9 mouse cellular contexts compared by ENCODE assay signal in the genomic region with DNA sequence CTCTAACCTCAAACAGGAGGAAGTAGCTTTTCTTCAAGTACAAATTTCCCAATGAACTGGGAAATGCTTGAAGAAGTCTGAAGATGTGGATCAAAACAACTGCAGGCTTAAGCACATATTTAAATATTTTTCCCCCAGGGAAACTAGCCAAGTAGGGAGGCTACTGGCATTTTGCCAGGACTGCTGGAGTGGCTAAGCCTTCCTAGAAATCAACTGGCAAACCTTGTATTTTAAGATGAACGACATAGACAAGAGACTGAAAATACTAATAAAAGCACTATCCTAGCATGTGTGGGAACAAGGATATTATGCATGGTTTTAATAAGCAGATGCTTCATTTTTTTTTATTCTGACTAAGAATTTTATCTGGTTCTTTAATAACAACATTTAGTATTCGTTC. TPM values are rescaled to one million over a fixed set of nuclear protein-coding genes. Genes with fewer than 3 reads are reported as not detected.
DNase-seq lines count a peak whose midpoint lies in the region; ATAC-seq lines count a peak whose summit lies in the region.
"Had no signal": no experiment of that assay in that cellular context is flagged by ENCODE, and none has a peak within 500 bp of the region (broad histone marks: within the 10 kb centered on the region; RNA-seq: fewer than 3 reads in every experiment).

No protein-coding gene starts in this region.

- no peaks in the 10 kb centered on the region for H3K9me3 ChIP-seq in lung, embryonic 16.5 days (ENCODE audit: control insufficient read depth, low read length)

- H3K4me2 ChIP-seq in lung, embryonic 16.5 days (ENCODE audit: low read depth, low read length): no peak overlapping the region

- H3K9ac ChIP-seq in lung, embryonic 16.5 days (ENCODE audit: low read length): no peak overlapping the region
- H3K9ac ChIP-seq: liver, embryonic 14.5 days had no signal

- peak; percentile 24; the same call in 1 of the 2 replicates for ATAC-seq in lung, embryonic 16.5 days (ENCODE audit: low read depth)
- ATAC-seq in erythroid progenitor cell, adult 5-6 weeks (replicated peaks; ENCODE audit: low FRiP score, poor library complexity, severe bottlenecking): no peak

- intact Hi-C loops in heart, postnatal 10 days (cut with DNase I): no loop called here

- DNase-seq in layer of hippocampus, adult 9-10 months (ENCODE audit: low spot score): peak; percentile 22
- no peak for DNase-seq in layer of hippocampus, postnatal 36 days
- DNase-seq in adrenal gland, adult 18-20 months (ENCODE audit: low spot score in 2 of 2): peak; percentile 39 to 40
- peak; percentile 59 to 69 for DNase-seq in heart, postnatal 10 days
- no peak for DNase-seq in natural killer cell, adult 2 months (ENCODE audit: low spot score in 2 of 2)
- no peak for DNase-seq in cerebellum, adult 11-12 months

- 0 out of 2 replicates have a peak overlapping the region, but pooled peaks have one; percentile 39 for H3K27ac ChIP-seq in lung, embryonic 16.5 days (ENCODE audit: low read length)
- H3K27ac ChIP-seq: liver, embryonic 14.5 days had no signal

- no peaks in the 10 kb centered on the region for H3K27me3 ChIP-seq in lung, embryonic 16.5 days (ENCODE audit: control insufficient read depth, insufficient read depth, low read depth, low read length)

- H3K4me1 ChIP-seq in lung, embryonic 16.5 days (replicated peaks; ENCODE audit: control insufficient read depth, insufficient read depth, low read length): peaks cover 17% of the 10 kb centered on the region

- H3K36me3 ChIP-seq in lung, embryonic 16.5 days (ENCODE audit: control insufficient read depth, insufficient read depth, low read length): no peaks in the 10 kb centered on the region

- H3K4me3 ChIP-seq in lung, embryonic 16.5 days (ENCODE audit: low read length): no peak overlapping the region

- 17% methylated on average over 2 of the region's 2 CpGs for WGBS in lung, embryonic 16.5 days

RNA-seq across cellular contexts. Expression of gene Mrpl1, which starts 2.4 kb away (rescaled TPM):
- 10 to 100 TPM; 15.8 to 17.3 TPM for total RNA-seq in layer of hippocampus, postnatal 36 days (2021)
- total RNA-seq in adrenal gland, adult 18-20 months (2021): 10 to 100 TPM; 19.6 to 20.2 TPM
- 10 to 100 TPM; 25.1 to 27.0 TPM for total RNA-seq in heart, postnatal 10 days (2021)
- 17.7 and 21.3 TPM in 2 replicates for polyA plus RNA-seq in lung, embryonic 16.5 days (2015; fragmentation: Nextera tagmentation; extraction: Ambion mirVana)
- total RNA-seq in erythroid progenitor cell, adult 5-6 weeks (2015; ENCODE audit: low replicate concordance): 7.1 and 9.4 TPM in 2 replicates
- 10.7 and 11.9 TPM in 2 replicates for total RNA-seq in erythroid progenitor cell, adult 5-6 weeks (2017; ENCODE audit: low replicate concordance)

RNA-seq across cellular contexts. Expression of gene Cnot6l, which starts 42.9 kb away (rescaled TPM):
- total RNA-seq in layer of hippocampus, postnatal 36 days (2021): 10 to 100 TPM; 72.8 to 87.4 TPM
- 10 to 100 TPM; 48.7 to 84.9 TPM for total RNA-seq in adrenal gland, adult 18-20 months (2021)
- 100 to 1,000 TPM in 1 of 2 experiments, 10 to 100 TPM in 1; 74.8 to 102 TPM for total RNA-seq in heart, postnatal 10 days (2021)
- 15.0 and 18.9 TPM in 2 replicates for polyA plus RNA-seq in lung, embryonic 16.5 days (2015; fragmentation: Nextera tagmentation; extraction: Ambion mirVana)
- 18.0 and 20.5 TPM in 2 replicates for total RNA-seq in erythroid progenitor cell, adult 5-6 weeks (2015; ENCODE audit: low replicate concordance)
- total RNA-seq in erythroid progenitor cell, adult 5-6 weeks (2017; ENCODE audit: low replicate concordance): 7.0 and 8.0 TPM in 2 replicates

Comparison
In these comparisons a context has a peak if more than half of its experiments do, and no peak if none do; other contexts are left out.
1. DNase-seq: peak in layer of hippocampus, adult 9-10 months (single experiment), adrenal gland, adult 18-20 months (2 of 2) and heart, postnatal 10 days (2 of 2); none in layer of hippocampus, postnatal 36 days (0 of 2), natural killer cell, adult 2 months (0 of 2) and cerebellum, adult 11-12 months (single experiment).